Mouse (Mus musculus): Measurements from ENCODE around the gene Bbx. TPM values are rescaled to one million over a fixed set of nuclear protein-coding genes. Genes with fewer than 3 reads are reported as not detected.
A peak's percentile ranks its signal among the peaks of the same experiment; 100 is the strongest.

The Bbx gene
- polyA plus RNA-seq, 1 experiment from 2014 or later: 24.8 TPM

DNA sequence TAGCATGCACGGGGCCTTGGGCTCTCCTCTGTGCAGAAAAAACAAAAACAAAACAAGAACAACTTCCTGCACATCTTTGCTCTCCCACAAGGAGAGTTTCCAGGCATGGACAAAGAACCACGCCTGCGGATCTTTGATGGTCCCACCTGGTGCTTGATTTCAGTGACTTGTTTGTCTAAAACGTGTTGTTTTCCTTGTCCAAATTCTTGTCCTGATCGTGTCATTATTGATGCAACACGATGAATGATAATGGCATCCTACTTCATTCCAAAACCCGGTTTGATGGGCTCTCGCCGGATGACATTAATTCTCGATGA is 264.2 kb downstream of the Bbx start:
- no peaks in the 10 kb centered on the region for H3K9me3 ChIP-seq
- H3K4me1 ChIP-seq: no peaks in the 10 kb centered on the region
- ATAC-seq (ENCODE audit: low FRiP score, low read depth): no peak
- no peak overlapping the region for H3K4me3 ChIP-seq
- no peaks in the 10 kb centered on the region for H3K36me3 ChIP-seq
- H3K4me2 ChIP-seq (replicated peaks): no peak overlapping the region
- WGBS: 83% methylated on average over 10 of the region's 10 CpGs
- H3K27me3 ChIP-seq (replicated peaks): no peaks in the 10 kb centered on the region
- no peak overlapping the region for H3K9ac ChIP-seq
- no peak overlapping the region for H3K27ac ChIP-seq

DNA sequence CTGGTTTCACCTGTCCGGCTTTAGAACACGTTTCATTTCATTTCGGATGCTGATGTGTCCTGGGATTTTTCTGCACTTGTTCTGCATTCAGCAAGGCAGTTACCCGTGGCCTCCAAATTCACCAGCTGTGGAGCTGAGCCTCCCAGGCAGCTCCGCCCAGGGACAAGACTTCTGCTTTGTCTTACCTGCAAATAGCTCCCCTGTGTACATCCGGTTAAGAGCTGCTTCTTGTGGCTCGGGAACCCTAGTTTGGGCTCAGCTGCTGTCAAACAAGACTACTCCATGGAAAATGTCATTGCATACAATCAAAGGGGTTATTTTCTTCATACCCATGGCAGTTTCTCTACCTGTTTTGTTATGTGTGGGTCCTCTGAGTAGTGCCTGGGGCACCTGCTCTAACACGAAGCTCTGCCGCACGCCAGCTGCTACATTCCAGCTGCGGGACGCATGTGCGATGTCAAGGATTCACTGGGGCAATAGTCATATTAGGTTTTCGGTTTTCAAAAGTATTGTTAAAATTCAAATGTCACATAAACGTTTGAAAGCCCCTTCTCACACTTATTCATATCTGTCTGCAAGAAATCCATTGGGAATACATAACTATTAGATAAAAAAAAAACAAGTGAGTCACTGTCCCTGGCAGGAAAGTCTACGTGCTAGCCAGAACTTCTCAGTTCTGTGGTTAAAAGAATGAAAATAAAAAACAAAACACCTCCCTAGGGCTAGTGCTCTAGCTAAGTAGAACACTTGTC is 264.8 kb downstream of the Bbx start:
- Histone ChIP-seq H3K27me3 (replicated peaks) (no peaks in the 10 kb centered on the region), H3K27ac (no peak overlapping the region), H3K36me3 (no peaks in the 10 kb centered on the region), H3K4me2 (replicated peaks) (no peak overlapping the region), H3K4me1 (no peaks in the 10 kb centered on the region), H3K9ac (no peak overlapping the region), H3K9me3 (no peaks in the 10 kb centered on the region), H3K4me3 (no peak overlapping the region)
- 82% methylated on average over 16 of the region's 16 CpGs for WGBS
- ATAC-seq (ENCODE audit: low FRiP score, low read depth): no peak

DNA sequence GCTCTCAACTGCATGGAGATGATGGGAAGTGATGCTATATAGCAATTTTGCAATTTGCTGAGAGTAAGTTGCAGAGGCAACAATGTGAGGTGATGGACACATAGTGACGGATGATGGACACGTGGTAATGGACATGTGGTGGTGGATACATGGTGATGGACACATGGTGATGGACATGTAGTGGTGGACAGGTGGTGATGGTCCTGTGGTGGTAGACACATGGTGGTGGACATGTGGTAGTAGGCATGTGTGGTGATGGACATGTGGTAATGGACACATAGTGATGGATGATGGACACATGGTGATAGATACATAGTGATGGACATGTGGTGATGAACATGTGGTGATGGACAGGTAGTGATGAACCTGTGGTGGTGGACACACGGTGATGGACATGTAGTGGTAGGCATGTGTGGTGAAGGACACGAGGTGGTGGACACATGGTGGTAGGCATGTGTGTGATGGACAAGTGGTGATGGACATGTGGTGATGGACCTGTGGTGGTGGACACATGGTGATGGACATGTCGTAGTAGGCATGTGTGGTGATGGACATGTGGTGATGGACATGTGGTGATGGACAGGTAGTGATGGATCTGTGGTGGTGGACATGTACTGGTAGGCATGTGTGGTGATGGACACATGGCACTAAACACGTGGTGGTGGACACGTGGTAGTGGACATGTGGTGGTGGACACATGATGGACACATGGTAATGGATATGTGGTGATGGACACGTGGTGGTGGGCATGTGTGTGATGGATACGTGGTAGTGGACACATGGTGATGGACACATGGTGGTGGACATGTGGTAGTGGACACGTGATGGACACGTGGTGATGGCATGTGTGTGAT is 271.5 kb downstream of the Bbx start:
- Histone ChIP-seq H3K4me1 (no peaks in the 10 kb centered on the region), H3K36me3 (no peaks in the 10 kb centered on the region), H3K4me3 (no peak overlapping the region), H3K9me3 (no peaks in the 10 kb centered on the region), H3K4me2 (replicated peaks) (no peak overlapping the region), H3K9ac (no peak overlapping the region), H3K27ac (no peak overlapping the region), H3K27me3 (replicated peaks) (no peaks in the 10 kb centered on the region)
- peak; percentile 29; the same call in 1 of the 2 replicates for ATAC-seq (ENCODE audit: low FRiP score, low read depth)
- WGBS: 92% methylated on average over 11 of the region's 11 CpGs

DNA sequence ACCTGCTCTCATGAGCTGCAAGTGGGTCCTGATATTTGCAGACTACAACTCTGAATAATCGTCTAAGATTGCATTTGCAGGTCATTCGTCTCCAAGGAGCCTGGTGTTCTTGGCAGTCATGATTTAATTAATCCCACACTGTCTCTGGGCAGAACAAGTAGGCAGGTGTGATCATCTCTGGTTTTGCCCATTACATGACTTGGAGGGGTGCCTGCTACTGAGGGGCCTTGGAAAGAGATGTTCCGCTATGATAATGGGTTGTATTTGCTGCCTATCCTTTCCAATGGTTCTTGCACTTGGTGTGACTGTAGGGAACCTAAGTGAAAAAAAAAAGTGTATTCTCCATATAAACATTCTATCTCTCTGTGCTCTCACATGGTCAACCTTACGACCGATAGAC is 273.6 kb downstream of the Bbx start:
- Histone ChIP-seq H3K27me3 (replicated peaks) (no peaks in the 10 kb centered on the region), H3K36me3 (no peaks in the 10 kb centered on the region), H3K4me3 (no peak overlapping the region), H3K27ac (no peak overlapping the region), H3K4me2 (replicated peaks) (no peak overlapping the region), H3K9me3 (no peaks in the 10 kb centered on the region), H3K9ac (no peak overlapping the region), H3K4me1 (no peaks in the 10 kb centered on the region)
- ATAC-seq (ENCODE audit: low FRiP score, low read depth): no peak
- WGBS: 89% methylated on average over 5 of the region's 5 CpGs

DNA sequence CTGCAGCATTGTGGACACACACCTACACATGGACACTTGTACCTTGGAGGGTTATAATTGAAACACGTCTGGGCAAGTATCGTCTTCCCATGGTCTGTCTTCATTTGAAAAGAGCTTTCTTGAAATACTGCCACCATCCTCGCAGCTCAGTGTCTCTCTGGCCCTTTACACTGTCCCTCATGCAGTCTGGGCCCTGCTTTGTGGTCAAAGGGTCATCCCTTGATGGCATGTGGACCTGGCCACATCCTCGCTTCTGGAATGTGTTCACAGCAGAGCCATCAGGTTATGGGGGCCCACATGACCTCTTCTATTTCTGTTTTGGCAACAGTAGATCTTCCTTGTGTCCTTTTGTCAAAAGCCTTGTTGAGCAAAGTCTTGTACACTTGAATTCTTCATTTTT is 282.6 kb downstream of the Bbx start:
- Histone ChIP-seq H3K27ac (no peak overlapping the region), H3K9me3 (no peaks in the 10 kb centered on the region), H3K9ac (no peak overlapping the region), H3K4me1 (no peaks in the 10 kb centered on the region), H3K4me3 (no peak overlapping the region), H3K36me3 (no peaks in the 10 kb centered on the region), H3K4me2 (replicated peaks) (no peak overlapping the region), H3K27me3 (replicated peaks) (no peaks in the 10 kb centered on the region)
- no peak for ATAC-seq (ENCODE audit: low FRiP score, low read depth)
- 85% methylated on average over 4 of the region's 4 CpGs for WGBS

DNA sequence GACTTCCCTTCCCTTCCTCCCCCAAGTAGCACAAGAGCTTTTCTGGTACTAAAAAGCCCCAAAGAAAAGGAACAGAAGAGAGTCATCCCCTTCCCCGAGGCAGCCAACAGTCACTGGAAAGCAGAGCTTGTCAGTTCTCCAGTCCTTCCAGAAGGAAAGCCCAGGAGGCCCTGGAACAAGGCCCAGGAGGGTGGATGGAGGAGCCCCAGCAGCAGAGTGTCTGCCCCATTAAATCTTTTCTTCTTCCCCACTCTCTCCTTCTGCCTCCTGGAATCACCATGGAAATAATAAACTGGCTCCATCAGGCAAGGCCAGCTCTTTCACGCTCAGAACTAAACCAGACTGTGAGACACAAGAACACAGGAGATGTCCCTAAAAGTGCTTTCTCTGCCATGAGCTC is 284.3 kb downstream of the Bbx start:
- Histone ChIP-seq H3K27me3 (replicated peaks) (no peaks in the 10 kb centered on the region), H3K27ac (no peak overlapping the region), H3K4me3 (no peak overlapping the region), H3K36me3 (no peaks in the 10 kb centered on the region), H3K4me1 (no peaks in the 10 kb centered on the region), H3K9ac (no peak overlapping the region), H3K4me2 (replicated peaks) (no peak overlapping the region), H3K9me3 (no peaks in the 10 kb centered on the region)
- WGBS: 52% methylated on average over 2 of the region's 2 CpGs
- ATAC-seq (ENCODE audit: low FRiP score, low read depth): no peak

Other genes with a start within 250 kb of the Bbx start
- gene Ccdc54, start 158.8 kb upstream of the Bbx start, polyA plus RNA-seq (2016; fragmentation: Nextera tagmentation; extraction: Ambion mirVana): not detected in 2 replicates

Measured in neural tube, embryonic 12.5 days (tissue).